26 mouse cellular contexts compared by ENCODE assay signal in the genomic region with DNA sequence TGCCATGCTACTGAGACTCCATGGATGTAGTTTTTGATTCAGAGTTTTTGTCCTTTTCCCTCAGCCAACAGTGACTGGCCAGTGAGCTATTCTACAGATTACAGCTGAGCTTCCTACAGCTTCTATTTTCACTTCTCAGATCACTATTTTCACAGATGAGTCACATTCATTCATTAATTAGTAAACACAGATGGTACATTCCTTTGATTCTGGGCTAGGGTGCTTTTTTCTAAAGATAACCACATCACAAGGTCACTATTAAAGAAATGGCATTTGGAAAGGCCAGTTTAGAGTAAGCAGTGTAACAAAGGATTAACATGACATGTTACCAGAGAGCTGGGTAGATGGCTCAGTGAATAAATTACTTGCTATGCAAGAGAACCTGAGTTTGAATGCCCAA.
DNase-seq lines count a peak whose midpoint lies in the region; ATAC-seq and TF ChIP-seq lines count a peak whose summit lies in the region.
"Had no signal": no experiment of that assay in that cellular context is flagged by ENCODE, and none has a peak within 500 bp of the region (broad histone marks: within the 10 kb centered on the region; RNA-seq: fewer than 3 reads in every experiment).

No protein-coding gene starts in this region.

- ATAC-seq in hindbrain, embryonic 16.5 days: peak; percentile 30; the same call in 1 of the 2 replicates
- ATAC-seq in hindbrain, postnatal 0 days: no peak
- ATAC-seq: activated CD4-positive, CD25-positive, alpha-beta regulatory T cell, adult 4 months; CD4-positive, CD25-positive, alpha-beta regulatory T cell, adult 4 months; forebrain, embryonic 16.5 days; inflammation-experienced regulatory T-cells, adult 6 months; intestine, postnatal 0 days had no signal

- no peak for TF ChIP-seq CTCF in cerebellum, adult 2 months (IDR thresholded peaks at IDR 0.05; ENCODE audit: borderline replicate concordance, insufficient read depth, low read depth, low read length)
- no peak for TF ChIP-seq CTCF in hindbrain, postnatal 0 days (IDR thresholded peaks at IDR 0.05; ENCODE audit: low read depth)
- no peak for TF ChIP-seq CTCF in olfactory bulb, adult 2 months (IDR thresholded peaks at IDR 0.05; ENCODE audit: insufficient read depth, low read depth, low read length)

- H3K27ac ChIP-seq in cerebellum, adult 2 months (ENCODE audit: insufficient read depth, low read length): peak overlapping the region; percentile 53; the same call in 1 of the 2 replicates
- H3K27ac ChIP-seq in hindbrain, embryonic 16.5 days (ENCODE audit: low read depth, low read length): no peak overlapping the region
- no peak overlapping the region for H3K27ac ChIP-seq in hindbrain, postnatal 0 days
- peak overlapping the region; percentile 73 for H3K27ac ChIP-seq in olfactory bulb, adult 2 months (ENCODE audit: insufficient read depth, low read depth, low read length)
- H3K27ac ChIP-seq: embryonic facial prominence, embryonic 15.5 days; forebrain, embryonic 10.5 days; gastrocnemius, adult 2 months; hindbrain, embryonic 10.5 days; hindbrain, embryonic 14.5 days had no signal

- no peaks in the 10 kb centered on the region for H3K27me3 ChIP-seq in cerebellum, adult 2 months (ENCODE audit: control insufficient read depth, insufficient read depth, low read length)
- H3K27me3 ChIP-seq in hindbrain, embryonic 16.5 days (replicated peaks; ENCODE audit: control insufficient read depth, insufficient read depth, low read length): no peaks in the 10 kb centered on the region
- H3K27me3 ChIP-seq in hindbrain, postnatal 0 days (ENCODE audit: insufficient read depth, low read length): no peaks in the 10 kb centered on the region
- H3K27me3 ChIP-seq: embryonic facial prominence, embryonic 15.5 days; heart, embryonic 12.5 days had no signal

- H3K4me1 ChIP-seq in cerebellum, adult 2 months (ENCODE audit: control insufficient read depth, insufficient read depth, low read length): peaks cover 5% of the 10 kb centered on the region; the same call in 1 of the 2 replicates
- no peaks in the 10 kb centered on the region for H3K4me1 ChIP-seq in hindbrain, embryonic 16.5 days (ENCODE audit: control insufficient read depth, insufficient read depth, low read depth, low read length)
- no peaks in the 10 kb centered on the region for H3K4me1 ChIP-seq in hindbrain, postnatal 0 days (ENCODE audit: insufficient read depth, low read length)
- no peaks in the 10 kb centered on the region for H3K4me1 ChIP-seq in olfactory bulb, adult 2 months (ENCODE audit: control insufficient read depth, insufficient read depth, low read length)
- H3K4me1 ChIP-seq: embryonic facial prominence, embryonic 15.5 days; forebrain, embryonic 10.5 days; heart, embryonic 12.5 days; hindbrain, embryonic 10.5 days had no signal

- DNase-seq in cerebellum, adult 2 months: peak in 1 of 2 experiments; percentile 52
- DNase-seq in cerebellum, postnatal 36 days: no peak
- DNase-seq in hindbrain, postnatal 0 days (ENCODE audit: low spot score): no peak
- peak; percentile 90 for DNase-seq in Muller cell, postnatal 12 days (ENCODE audit: inconsistent ontology term)
- no peak for DNase-seq in right cerebral cortex, postnatal 4 days
- DNase-seq: adrenal gland, postnatal 25 days; B cell, adult 2 months; cerebellum, adult 11 months; cerebellum, adult 9-11 months; embryo, embryonic 11 days; gastrocnemius, adult 2 months; gastrocnemius, postnatal 25 days had no signal

- no peaks in the 10 kb centered on the region for H3K9me3 ChIP-seq in hindbrain, embryonic 16.5 days (ENCODE audit: control insufficient read depth, low read length)
- H3K9me3 ChIP-seq in hindbrain, postnatal 0 days (ENCODE audit: low read length): no peaks in the 10 kb centered on the region
- H3K9me3 ChIP-seq: embryonic facial prominence, embryonic 15.5 days; forebrain, embryonic 10.5 days; G1E; heart, embryonic 12.5 days; hindbrain, embryonic 10.5 days had no signal

- no peak overlapping the region for H3K9ac ChIP-seq in hindbrain, embryonic 16.5 days (ENCODE audit: low read depth, low read length)
- no peak overlapping the region for H3K9ac ChIP-seq in hindbrain, postnatal 0 days (replicated peaks; ENCODE audit: low read length)
- H3K9ac ChIP-seq: embryonic facial prominence, embryonic 15.5 days; heart, embryonic 12.5 days; hindbrain, embryonic 14.5 days had no signal

- H3K36me3 ChIP-seq in hindbrain, embryonic 16.5 days (ENCODE audit: control insufficient read depth, insufficient read depth, low read length): no peaks in the 10 kb centered on the region
- H3K36me3 ChIP-seq in hindbrain, postnatal 0 days (ENCODE audit: insufficient read depth, low read length): no peaks in the 10 kb centered on the region
- H3K36me3 ChIP-seq: embryonic facial prominence, embryonic 15.5 days; forebrain, embryonic 10.5 days; G1E; heart, embryonic 12.5 days; hindbrain, embryonic 10.5 days had no signal

- H3K4me2 ChIP-seq in hindbrain, embryonic 16.5 days (ENCODE audit: low read length): no peak overlapping the region
- H3K4me2 ChIP-seq in hindbrain, postnatal 0 days (ENCODE audit: low read depth, low read length): no peak overlapping the region
- H3K4me2 ChIP-seq: embryonic facial prominence, embryonic 15.5 days; heart, embryonic 12.5 days; hindbrain, embryonic 14.5 days had no signal

- no peak overlapping the region for H3K4me3 ChIP-seq in cerebellum, adult 2 months (replicated peaks; ENCODE audit: insufficient read depth, low read depth, low read length)
- H3K4me3 ChIP-seq in hindbrain, embryonic 16.5 days (ENCODE audit: low read length): no peak overlapping the region
- H3K4me3 ChIP-seq in hindbrain, postnatal 0 days (ENCODE audit: low read length): no peak overlapping the region
- H3K4me3 ChIP-seq in olfactory bulb, adult 2 months (ENCODE audit: insufficient read depth, low read depth, low read length): no peak overlapping the region
- H3K4me3 ChIP-seq: embryonic facial prominence, embryonic 15.5 days; erythroblast, embryonic 14.5 days; forebrain, embryonic 10.5 days; gastrocnemius, adult 2 months; heart, embryonic 12.5 days; hindbrain, embryonic 10.5 days had no signal

- no peak for TF ChIP-seq POLR2A in cerebellum, adult 2 months (IDR thresholded peaks at IDR 0.05; ENCODE audit: borderline replicate concordance, insufficient read depth, low read length)
- TF ChIP-seq POLR2A in olfactory bulb, adult 2 months (IDR thresholded peaks at IDR 0.05; ENCODE audit: insufficient read depth, low read depth, low read length): no peak

Comparison
In these comparisons a context has a peak if more than half of its experiments do, and no peak if none do; other contexts are left out.
1. H3K27ac ChIP-seq: peak in cerebellum, adult 2 months (single experiment) and olfactory bulb, adult 2 months (single experiment); none in hindbrain, embryonic 16.5 days (single experiment) and hindbrain, postnatal 0 days (single experiment).